ENCODE assay signal across 8 mouse cellular contexts in the genomic region with DNA sequence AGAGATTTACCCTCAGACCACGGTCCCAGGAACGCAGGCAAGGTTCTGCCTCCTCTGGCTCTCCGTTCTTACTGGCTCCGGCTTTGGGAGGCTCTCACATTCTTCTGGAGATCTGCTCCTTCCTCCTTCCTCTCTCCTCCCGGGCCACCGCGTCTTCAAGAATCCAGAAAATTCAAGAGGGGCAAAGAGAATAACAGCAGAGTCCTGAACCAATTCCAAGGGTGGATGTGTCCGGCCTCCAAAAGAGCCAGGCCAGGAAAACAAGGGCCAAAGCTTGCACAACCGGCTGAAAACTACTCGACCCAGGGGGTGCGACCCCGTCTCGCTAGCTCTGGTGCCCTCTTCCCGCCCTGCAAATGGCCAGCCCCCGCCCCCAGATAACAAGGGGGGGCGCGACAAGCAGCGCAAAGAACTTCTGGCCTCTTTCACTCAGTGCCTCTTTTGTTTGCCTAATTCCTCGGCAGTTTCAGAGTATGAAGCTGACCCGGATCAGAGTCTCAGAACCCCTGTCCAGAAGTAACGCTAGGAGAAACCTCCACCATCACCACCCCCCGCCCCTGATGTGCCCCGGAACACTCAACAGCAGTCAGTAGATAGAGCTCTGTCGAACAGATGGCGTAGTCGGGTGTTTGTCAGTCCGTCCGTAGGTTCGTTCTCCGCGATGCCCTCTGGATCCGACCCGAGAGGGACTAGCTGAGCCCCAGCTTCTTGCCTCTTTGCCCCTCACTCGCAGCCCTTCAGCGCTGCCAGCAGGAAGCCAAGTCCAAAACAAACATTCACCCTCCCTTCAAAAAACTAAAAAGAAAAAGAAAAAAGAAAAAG. TPM values are rescaled to one million over a fixed set of nuclear protein-coding genes. Genes with fewer than 3 reads are reported as not detected.
DNase-seq lines count a peak whose midpoint lies in the region; ATAC-seq lines count a peak whose summit lies in the region.

No protein-coding gene starts in this region.

- peak overlapping the region; percentile 84 for H3K4me2 ChIP-seq in forebrain, embryonic 13.5 days
- H3K4me2 ChIP-seq in hindbrain, embryonic 12.5 days (replicated peaks) = peak overlapping the region; percentile 81
- peak overlapping the region; percentile 72 for H3K4me2 ChIP-seq in limb, embryonic 15.5 days
- H3K4me2 ChIP-seq in midbrain, embryonic 14.5 days (ENCODE audit: low read length) = peak overlapping the region; percentile 79

- peak overlapping the region; percentile 63 for H3K27ac ChIP-seq in forebrain, embryonic 13.5 days
- peak overlapping the region; percentile 88 for H3K27ac ChIP-seq in hindbrain, embryonic 12.5 days
- peak overlapping the region; percentile 98 for H3K27ac ChIP-seq in limb, embryonic 15.5 days
- H3K27ac ChIP-seq in midbrain, embryonic 14.5 days (replicated peaks; ENCODE audit: low read depth, low read length) = peak overlapping the region; percentile 66; the same call in 1 of the 2 replicates

- peak overlapping the region; percentile 66 for H3K4me3 ChIP-seq in forebrain, embryonic 13.5 days
- H3K4me3 ChIP-seq in hindbrain, embryonic 12.5 days = peak overlapping the region; percentile 65
- peak overlapping the region; percentile 70 for H3K4me3 ChIP-seq in limb, embryonic 15.5 days
- H3K4me3 ChIP-seq in midbrain, embryonic 14.5 days (replicated peaks; ENCODE audit: low read depth, low read length) = peak overlapping the region; percentile 52

- peaks cover 54% of the 10 kb centered on the region for H3K4me1 ChIP-seq in forebrain, embryonic 13.5 days
- peaks cover 53% of the 10 kb centered on the region for H3K4me1 ChIP-seq in hindbrain, embryonic 12.5 days
- peaks cover 51% of the 10 kb centered on the region for H3K4me1 ChIP-seq in limb, embryonic 15.5 days
- H3K4me1 ChIP-seq in midbrain, embryonic 14.5 days (ENCODE audit: control insufficient read depth, insufficient read depth, low read length) = peaks cover 27% of the 10 kb centered on the region

- WGBS in forebrain, embryonic 13.5 days = under 1% methylated on average over 35 of the region's 35 CpGs
- under 1% methylated on average over 35 of the region's 35 CpGs for WGBS in hindbrain, embryonic 12.5 days
- under 1% methylated on average over 35 of the region's 35 CpGs for WGBS in limb, embryonic 15.5 days
- under 1% methylated on average over 35 of the region's 35 CpGs for WGBS in midbrain, embryonic 14.5 days

- H3K9me3 ChIP-seq in forebrain, embryonic 13.5 days (replicated peaks) = no peaks in the 10 kb centered on the region
- no peaks in the 10 kb centered on the region for H3K9me3 ChIP-seq in hindbrain, embryonic 12.5 days (replicated peaks)
- H3K9me3 ChIP-seq in limb, embryonic 15.5 days = no peaks in the 10 kb centered on the region
- H3K9me3 ChIP-seq in midbrain, embryonic 14.5 days (ENCODE audit: control insufficient read depth, low read length) = no peaks in the 10 kb centered on the region

- 0 out of 2 replicates have a peak, but pooled peaks cover 4% of the 10 kb centered on the region for H3K27me3 ChIP-seq in forebrain, embryonic 13.5 days
- 0 out of 2 replicates have a peak, but pooled peaks cover 8% of the 10 kb centered on the region for H3K27me3 ChIP-seq in hindbrain, embryonic 12.5 days
- H3K27me3 ChIP-seq in limb, embryonic 15.5 days = no peaks in the 10 kb centered on the region
- no peaks in the 10 kb centered on the region; the same call in 1 of the 2 replicates for H3K27me3 ChIP-seq in midbrain, embryonic 14.5 days (ENCODE audit: control insufficient read depth, insufficient read depth, low read length)

- 0 out of 2 replicates have a peak, but pooled peaks cover under 1% of the 10 kb centered on the region for H3K36me3 ChIP-seq in forebrain, embryonic 13.5 days (ENCODE audit: poor library complexity, severe bottlenecking)
- no peaks in the 10 kb centered on the region for H3K36me3 ChIP-seq in hindbrain, embryonic 12.5 days
- peaks cover 5% of the 10 kb centered on the region; the same call in 1 of the 2 replicates for H3K36me3 ChIP-seq in limb, embryonic 15.5 days
- H3K36me3 ChIP-seq in midbrain, embryonic 14.5 days (ENCODE audit: control insufficient read depth, insufficient read depth, low read length) = no peaks in the 10 kb centered on the region

- DNase-seq in 3T3-L1 (ENCODE audit: low read depth, low spot score) = peak; percentile 63
- DNase-seq in midbrain, embryonic 14.5 days = peak; percentile 55
- DNase-seq in thymus, postnatal 10 days (ENCODE audit: low spot score in 2 of 2) = peak; percentile 17 to 34
- no peak for DNase-seq in right cerebral cortex, postnatal 25 days

- H3K9ac ChIP-seq in forebrain, embryonic 13.5 days = peak overlapping the region; percentile 75
- peak overlapping the region; percentile 73 for H3K9ac ChIP-seq in hindbrain, embryonic 12.5 days
- peak overlapping the region; percentile 80 for H3K9ac ChIP-seq in limb, embryonic 15.5 days
- H3K9ac ChIP-seq in midbrain, embryonic 14.5 days (replicated peaks; ENCODE audit: low read length) = peak overlapping the region; percentile 55

- ATAC-seq in activated CD4-positive, CD25-positive, alpha-beta regulatory T cell, adult 4 months = peak; percentile 30
- peak; percentile 39 for ATAC-seq in forebrain, embryonic 13.5 days
- peak; percentile 26; the same call in 1 of the 2 replicates for ATAC-seq in hindbrain, embryonic 12.5 days (ENCODE audit: low FRiP score)
- peak; percentile 27; the same call in 1 of the 2 replicates for ATAC-seq in limb, embryonic 15.5 days (ENCODE audit: insufficient number of reproducible peaks, low FRiP score, low TSS enrichment, low read depth)
- ATAC-seq in midbrain, embryonic 14.5 days (ENCODE audit: low FRiP score, low TSS enrichment) = no peak

RNA-seq across cellular contexts. Expression of a gene that starts 0.8 kb away (rescaled TPM):
- 1 to 10 TPM; 3.1 to 5.2 TPM for polyA plus RNA-seq in activated CD4-positive, CD25-positive, alpha-beta regulatory T cell, adult 4 months (2017; shearing (Covaris generic))
- 2.6 TPM in 2 replicates for polyA plus RNA-seq in forebrain, embryonic 13.5 days (2015; fragmentation: Nextera tagmentation; extraction: Ambion mirVana)
- 7.2 and 7.3 TPM in 2 replicates for polyA plus RNA-seq in hindbrain, embryonic 12.5 days (2016; fragmentation: Nextera tagmentation; extraction: Ambion mirVana)
- polyA plus RNA-seq in limb, embryonic 15.5 days (2015; fragmentation: Nextera tagmentation; extraction: Ambion mirVana) = 10.9 and 11.3 TPM in 2 replicates
- polyA plus RNA-seq in midbrain, embryonic 14.5 days (2014; fragmentation: Nextera tagmentation; extraction: Ambion mirVana) = 1.6 and 2.5 TPM in 2 replicates

RNA-seq across cellular contexts. Expression of a gene that starts 9.9 kb away (rescaled TPM):
- 10 to 100 TPM; 54.8 to 68.4 TPM for polyA plus RNA-seq in activated CD4-positive, CD25-positive, alpha-beta regulatory T cell, adult 4 months (2017; shearing (Covaris generic))
- 86.6 and 89.0 TPM in 2 replicates for polyA plus RNA-seq in forebrain, embryonic 13.5 days (2015; fragmentation: Nextera tagmentation; extraction: Ambion mirVana)
- 60.9 and 62.7 TPM in 2 replicates for polyA plus RNA-seq in hindbrain, embryonic 12.5 days (2016; fragmentation: Nextera tagmentation; extraction: Ambion mirVana)
- 80.0 and 86.5 TPM in 2 replicates for polyA plus RNA-seq in limb, embryonic 15.5 days (2015; fragmentation: Nextera tagmentation; extraction: Ambion mirVana)
- 69.6 and 84.5 TPM in 2 replicates for polyA plus RNA-seq in midbrain, embryonic 14.5 days (2014; fragmentation: Nextera tagmentation; extraction: Ambion mirVana)

RNA-seq across cellular contexts. Expression of a gene that starts 23.3 kb away (rescaled TPM):
- 10 to 100 TPM; 16.2 to 21.2 TPM for polyA plus RNA-seq in activated CD4-positive, CD25-positive, alpha-beta regulatory T cell, adult 4 months (2017; shearing (Covaris generic))
- 30.0 and 33.7 TPM in 2 replicates for polyA plus RNA-seq in forebrain, embryonic 13.5 days (2015; fragmentation: Nextera tagmentation; extraction: Ambion mirVana)
- polyA plus RNA-seq in hindbrain, embryonic 12.5 days (2016; fragmentation: Nextera tagmentation; extraction: Ambion mirVana) = 24.7 and 25.3 TPM in 2 replicates
- 24.9 and 26.6 TPM in 2 replicates for polyA plus RNA-seq in limb, embryonic 15.5 days (2015; fragmentation: Nextera tagmentation; extraction: Ambion mirVana)
- 22.8 and 24.1 TPM in 2 replicates for polyA plus RNA-seq in midbrain, embryonic 14.5 days (2014; fragmentation: Nextera tagmentation; extraction: Ambion mirVana)
